Mouse (Mus musculus) cerebellum, postnatal 4 days (tissue): ENCODE measurements at regions not wholly inside any gene's neighbourhood (a gene's known extent, or its start where the extent isn't known, plus 50 kb on each side); places are given as distances from the start of the nearest gene placed in this dataset.

Source experiments
- DNase-seq, 2 experiments: peaks; one replicate each; pipeline ENCODE4 v3.0.0; 2022; ENCODE audit warnings: low spot score in 2 of 2, mixed read lengths in 1 of 2

DNA sequence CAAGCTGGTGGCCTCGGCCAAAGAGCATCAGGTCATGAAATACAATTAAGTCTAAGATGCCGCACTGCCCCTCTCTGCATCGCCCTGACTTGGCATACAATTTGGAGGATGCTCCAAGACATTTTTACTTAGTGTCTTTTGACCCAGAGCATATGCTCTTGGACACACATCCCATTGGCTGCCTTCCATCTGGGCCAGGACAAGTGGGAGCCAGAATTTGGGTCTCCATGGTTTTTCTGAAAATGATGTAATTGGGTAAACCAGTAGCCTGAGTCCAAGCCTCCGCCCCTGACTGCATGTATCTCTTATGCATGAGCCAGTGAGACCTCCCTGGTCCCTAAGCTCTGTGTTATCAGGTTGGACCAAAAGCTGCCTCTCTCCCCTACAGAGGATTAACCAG lies 117.1 kb upstream of the Rpl38 start:
- DNase-seq = no peak

DNA sequence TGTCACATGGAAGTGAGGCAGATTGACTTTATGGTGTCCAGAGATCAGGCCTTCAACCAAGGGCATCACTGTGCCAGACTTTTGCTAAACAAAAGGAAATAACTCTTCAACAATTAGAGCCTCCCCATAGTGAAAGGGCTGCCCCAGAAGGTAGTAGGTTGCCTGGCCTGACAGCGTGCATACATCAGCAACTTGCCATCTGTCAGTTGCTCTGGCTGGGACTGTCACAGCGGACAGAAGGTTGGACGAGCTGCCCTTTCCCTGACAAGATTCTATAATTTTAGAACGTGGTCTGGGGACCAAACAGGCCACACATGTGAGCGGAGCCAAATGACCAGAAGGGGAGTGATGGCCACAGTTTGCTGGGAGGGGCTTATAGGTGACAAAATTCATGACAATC lies 119.7 kb upstream of the Rpl38 start:
- no peak for DNase-seq

- no peak for DNase-seq
Measured at GRCm38 (mm10) chr11:114544212-114544611, 124.1 kb upstream of the Rpl38 start.

- no peak for DNase-seq
Measured at GRCm38 (mm10) chr11:114542167-114542566, 126.2 kb upstream of the Rpl38 start.

GRCm38 (mm10) chr11:114540503-114540902 lies 127.8 kb upstream of the Rpl38 start:
- no peak for DNase-seq

GRCm38 (mm10) chr11:114536616-114537493 lies 131.5 kb upstream of the Rpl38 start:
- DNase-seq = peak in 1 of 2 experiments; percentile 52

- no peak for DNase-seq
Measured at GRCm38 (mm10) chr11:114535900-114536299, 132.4 kb upstream of the Rpl38 start.

- no peak for DNase-seq
Measured at GRCm38 (mm10) chr11:114534436-114534835, 133.9 kb upstream of the Rpl38 start.

GRCm38 (mm10) chr11:114531241-114531765 lies 137.0 kb upstream of the Rpl38 start:
- DNase-seq = no peak

- no peak for DNase-seq
Measured at GRCm38 (mm10) chr11:114528937-114529772, 139.2 kb upstream of the Rpl38 start.

DNA sequence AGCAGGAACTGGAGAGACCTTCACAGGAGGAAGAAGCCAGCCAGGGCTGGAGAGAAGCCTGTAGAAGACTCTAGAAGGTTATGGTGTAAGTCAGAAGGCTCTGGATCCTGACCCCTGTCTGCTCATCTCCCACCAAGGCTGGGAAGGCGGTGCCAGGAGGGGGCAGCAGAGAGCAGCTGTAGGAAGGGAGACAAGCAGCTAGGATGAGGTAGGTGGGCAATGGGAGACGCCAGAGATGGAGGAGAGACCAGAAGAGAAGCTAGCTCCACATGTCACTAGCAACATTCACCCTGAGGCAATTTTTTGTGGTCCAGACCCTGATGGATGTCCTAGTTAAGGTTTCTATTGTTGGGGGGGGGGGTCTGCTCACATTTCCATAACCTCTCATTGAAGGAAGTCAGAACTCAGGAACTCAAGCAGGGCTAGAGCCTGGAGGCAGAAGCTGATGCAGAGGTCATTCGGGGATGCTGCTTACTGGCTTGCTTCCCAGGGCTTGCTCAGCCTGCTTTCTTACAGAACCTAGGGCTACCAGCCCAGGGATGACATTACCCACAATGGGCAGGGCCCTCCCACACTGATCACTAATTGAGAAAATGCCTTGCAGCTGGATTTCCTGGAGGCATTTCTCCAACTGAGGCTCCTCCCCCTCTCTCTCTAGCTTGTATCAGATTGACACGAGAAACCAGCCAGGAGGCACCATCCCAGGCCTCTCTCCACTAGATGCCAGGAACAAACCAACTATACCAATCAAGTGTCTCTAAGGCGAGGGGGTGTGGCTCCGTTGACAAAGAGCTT lies 144.7 kb upstream of the Rpl38 start:
- peak; percentile 73 to 88 for DNase-seq

- DNase-seq = no peak
Measured at GRCm38 (mm10) chr11:114515278-114515677, 153.0 kb upstream of the Rpl38 start.

- DNase-seq = no peak
Measured at GRCm38 (mm10) chr11:114514126-114514525, 154.2 kb upstream of the Rpl38 start.

DNA sequence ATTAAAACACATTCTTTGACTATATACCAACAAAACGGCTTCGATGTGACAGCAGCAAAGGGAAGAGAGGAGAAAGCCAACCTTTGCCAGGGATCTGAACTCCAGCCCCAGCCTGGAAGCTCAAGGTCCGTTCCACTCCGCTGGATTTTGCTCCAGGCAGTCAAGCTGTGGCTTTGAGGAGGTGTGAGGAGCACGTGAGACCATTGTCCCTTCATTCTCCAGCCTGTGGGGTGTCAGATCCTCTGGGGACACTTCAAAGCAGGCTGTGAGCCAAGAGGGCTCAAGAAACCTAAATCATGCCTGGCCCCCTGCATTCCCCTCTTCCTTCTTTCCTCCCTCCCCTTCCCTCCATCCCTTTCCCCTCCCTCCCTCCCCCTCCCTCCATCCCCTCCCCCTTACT lies 154.9 kb upstream of the Rpl38 start:
- DNase-seq = no peak

GRCm38 (mm10) chr11:114511994-114512393 lies 156.3 kb upstream of the Rpl38 start:
- DNase-seq = no peak

- no peak for DNase-seq
Measured at GRCm38 (mm10) chr11:114502562-114502961, 165.8 kb upstream of the Rpl38 start.

DNA sequence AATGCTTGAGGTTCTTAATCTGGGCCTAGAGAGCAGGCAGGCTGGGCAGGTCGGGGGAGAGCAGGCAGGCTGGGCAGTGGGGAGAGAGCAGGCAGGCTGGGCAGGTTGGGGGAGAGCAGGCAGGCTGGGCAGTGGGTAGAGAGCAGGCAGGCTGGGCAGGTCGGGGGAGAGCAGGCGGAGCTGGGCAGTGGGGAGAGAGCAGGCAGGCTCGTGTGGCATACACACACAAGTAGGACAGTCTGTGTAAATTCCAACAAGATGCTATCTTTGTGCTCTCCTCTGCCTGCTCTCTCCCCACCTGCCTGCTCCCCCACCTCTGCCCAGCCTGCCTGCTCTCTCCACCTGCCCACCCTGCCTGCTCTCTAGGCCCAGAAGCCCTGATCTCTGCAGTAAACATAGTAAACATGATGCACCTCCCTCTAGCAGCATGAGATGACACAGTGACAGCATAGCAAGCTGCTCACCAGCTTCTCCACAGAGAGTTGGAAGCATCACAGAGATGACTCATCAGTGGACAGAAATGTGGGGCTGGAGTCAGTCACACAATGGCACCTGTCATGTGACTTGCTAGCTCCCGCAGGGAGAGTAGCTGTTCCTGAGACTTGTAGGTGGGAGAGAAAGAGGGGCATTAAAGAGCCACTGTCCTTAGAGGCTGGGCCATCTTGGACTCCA lies 166.3 kb upstream of the Rpl38 start:
- no peak for DNase-seq

DNA sequence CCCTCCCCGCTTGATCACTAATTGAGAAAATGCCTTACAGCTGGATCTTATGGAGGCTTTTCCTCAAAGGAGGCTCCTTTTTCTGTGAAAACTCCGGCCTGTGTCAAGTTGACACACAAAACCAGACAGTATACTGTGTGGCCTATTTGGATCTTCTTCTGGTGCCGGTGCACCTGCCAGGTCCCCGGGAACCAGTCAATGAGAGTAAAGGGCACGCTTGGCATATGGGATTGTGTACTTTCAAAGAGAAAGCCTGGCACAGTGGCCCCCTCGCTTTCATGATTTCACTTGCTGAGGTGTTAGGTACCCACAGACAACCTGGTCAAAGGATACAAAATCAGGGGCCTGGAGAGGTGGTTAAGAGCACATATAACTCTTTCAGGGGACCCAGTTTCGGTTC lies 167.9 kb upstream of the Rpl38 start:
- DNase-seq = no peak

- no peak for DNase-seq
Measured at GRCm38 (mm10) chr11:114499665-114500064, 168.7 kb upstream of the Rpl38 start.

- DNase-seq = peak; percentile 43 to 68
Measured at GRCm38 (mm10) chr11:114495520-114495921, 172.8 kb upstream of the Rpl38 start.

- no peak for DNase-seq
Measured at GRCm38 (mm10) chr11:114486455-114486854, 181.9 kb upstream of the Rpl38 start.
